20 mouse cellular contexts compared by ENCODE assay signal in genomic region chr1:131730639-131731437, GRCm38 (mm10). TPM values are rescaled to one million over a fixed set of nuclear protein-coding genes. Genes with fewer than 3 reads are reported as not detected.
DNase-seq lines count a peak whose midpoint lies in the region; ATAC-seq and TF ChIP-seq lines count a peak whose summit lies in the region.
"Had no signal": no experiment of that assay in that cellular context is flagged by ENCODE, and none has a peak within 500 bp of the region (broad histone marks: within the 10 kb centered on the region; RNA-seq: fewer than 3 reads in every experiment).

No protein-coding gene starts in this region.

- H3K9ac ChIP-seq in forebrain, postnatal 0 days, result no peak overlapping the region
- no peak overlapping the region for H3K9ac ChIP-seq in intestine, embryonic 16.5 days (ENCODE audit: low read depth, low read length)
- no peak overlapping the region for H3K9ac ChIP-seq in kidney, embryonic 15.5 days
- no peak overlapping the region for H3K9ac ChIP-seq in stomach, embryonic 14.5 days (replicated peaks; ENCODE audit: low read depth, low read length)
- H3K9ac ChIP-seq: liver, embryonic 14.5 days; lung, embryonic 15.5 days; neural tube, embryonic 12.5 days had no signal

- H3K9me3 ChIP-seq in forebrain, postnatal 0 days (ENCODE audit: low read length), result no peaks in the 10 kb centered on the region
- H3K9me3 ChIP-seq in forebrain, embryonic 10.5 days, result no peaks in the 10 kb centered on the region
- no peaks in the 10 kb centered on the region for H3K9me3 ChIP-seq in intestine, embryonic 16.5 days (ENCODE audit: control insufficient read depth, low read length)
- no peaks in the 10 kb centered on the region for H3K9me3 ChIP-seq in kidney, embryonic 15.5 days (replicated peaks)
- H3K9me3 ChIP-seq in stomach, embryonic 14.5 days (ENCODE audit: control insufficient read depth, low read depth, low read length), result no peaks in the 10 kb centered on the region
- H3K9me3 ChIP-seq: G1E; lung, embryonic 15.5 days; neural tube, embryonic 12.5 days had no signal

- H3K27me3 ChIP-seq in forebrain, postnatal 0 days (ENCODE audit: insufficient read depth, low read length), result no peaks in the 10 kb centered on the region
- no peaks in the 10 kb centered on the region for H3K27me3 ChIP-seq in forebrain, embryonic 10.5 days (ENCODE audit: poor library complexity, severe bottlenecking)
- H3K27me3 ChIP-seq in intestine, embryonic 16.5 days (replicated peaks; ENCODE audit: control insufficient read depth, insufficient read depth, low read length), result no peaks in the 10 kb centered on the region
- no peaks in the 10 kb centered on the region for H3K27me3 ChIP-seq in kidney, embryonic 15.5 days
- H3K27me3 ChIP-seq in stomach, embryonic 14.5 days (ENCODE audit: control insufficient read depth, insufficient read depth, low read length), result no peaks in the 10 kb centered on the region
- H3K27me3 ChIP-seq: lung, embryonic 15.5 days; neural tube, embryonic 12.5 days had no signal

- no peaks in the 10 kb centered on the region for H3K36me3 ChIP-seq in forebrain, postnatal 0 days (ENCODE audit: insufficient read depth)
- H3K36me3 ChIP-seq in forebrain, embryonic 10.5 days (replicated peaks), result no peaks in the 10 kb centered on the region
- no peaks in the 10 kb centered on the region for H3K36me3 ChIP-seq in intestine, embryonic 16.5 days (ENCODE audit: control insufficient read depth, insufficient read depth, low read length)
- H3K36me3 ChIP-seq in kidney, embryonic 15.5 days, result no peaks in the 10 kb centered on the region
- H3K36me3 ChIP-seq in stomach, embryonic 14.5 days (ENCODE audit: control insufficient read depth, insufficient read depth, low read length), result no peaks in the 10 kb centered on the region
- H3K36me3 ChIP-seq: G1E; lung, embryonic 15.5 days; neural tube, embryonic 12.5 days had no signal

- DNase-seq in forebrain, postnatal 0 days, result no peak
- DNase-seq in forebrain, embryonic 10.5 days (ENCODE audit: extremely low spot score, low spot score), result no peak
- DNase-seq in spleen, postnatal 4 days (ENCODE audit: low spot score in 2 of 2), result no peak
- no peak for DNase-seq in adrenal gland, adult (ENCODE audit: inconsistent age in 2 of 2, low spot score in 1 of 2)
- no peak for DNase-seq in MN1 (ENCODE audit: low spot score)
- DNase-seq: cerebellum, adult 8-10 months; gastrocnemius, postnatal 25 days; lung, postnatal 4 days; right cerebral cortex, adult 18-20 months; thymus, adult 2 months had no signal

- TF ChIP-seq CTCF in forebrain, postnatal 0 days (IDR thresholded peaks at IDR 0.05; ENCODE audit: low read depth), result no peak

- H3K4me1 ChIP-seq in forebrain, postnatal 0 days (ENCODE audit: insufficient read depth), result no peaks in the 10 kb centered on the region
- peaks cover 18% of the 10 kb centered on the region for H3K4me1 ChIP-seq in forebrain, embryonic 10.5 days
- no peaks in the 10 kb centered on the region for H3K4me1 ChIP-seq in intestine, embryonic 16.5 days (ENCODE audit: control insufficient read depth, insufficient read depth, low read length)
- peaks cover 25% of the 10 kb centered on the region for H3K4me1 ChIP-seq in kidney, embryonic 15.5 days
- H3K4me1 ChIP-seq in stomach, embryonic 14.5 days (ENCODE audit: control insufficient read depth, insufficient read depth, low read length), result no peaks in the 10 kb centered on the region
- H3K4me1 ChIP-seq: lung, embryonic 15.5 days; neural tube, embryonic 12.5 days had no signal

- WGBS in forebrain, postnatal 0 days, result 89% methylated on average over 12 of the region's 12 CpGs
- 89% methylated on average over 12 of the region's 12 CpGs for WGBS in forebrain, embryonic 10.5 days
- WGBS in intestine, embryonic 16.5 days, result 68% methylated on average over 12 of the region's 12 CpGs
- WGBS in kidney, embryonic 15.5 days, result 57% methylated on average over 12 of the region's 12 CpGs
- WGBS in stomach, embryonic 14.5 days, result 74% methylated on average over 12 of the region's 12 CpGs

- H3K4me2 ChIP-seq in forebrain, postnatal 0 days (ENCODE audit: low read depth), result no peak overlapping the region
- no peak overlapping the region for H3K4me2 ChIP-seq in intestine, embryonic 16.5 days (ENCODE audit: low read depth, low read length)
- no peak overlapping the region for H3K4me2 ChIP-seq in kidney, embryonic 15.5 days
- H3K4me2 ChIP-seq in stomach, embryonic 14.5 days (replicated peaks; ENCODE audit: low read depth, low read length), result no peak overlapping the region
- H3K4me2 ChIP-seq: lung, embryonic 15.5 days; neural tube, embryonic 12.5 days had no signal

- H3K27ac ChIP-seq in forebrain, postnatal 0 days (ENCODE audit: low read depth, low read length), result no peak overlapping the region
- no peak overlapping the region for H3K27ac ChIP-seq in forebrain, embryonic 10.5 days
- no peak overlapping the region for H3K27ac ChIP-seq in intestine, embryonic 16.5 days (ENCODE audit: low read length)
- peak overlapping the region; percentile 60 for H3K27ac ChIP-seq in kidney, embryonic 15.5 days
- no peak overlapping the region for H3K27ac ChIP-seq in stomach, embryonic 14.5 days (ENCODE audit: low read length)
- H3K27ac ChIP-seq: liver, embryonic 14.5 days; lung, embryonic 15.5 days; neural tube, embryonic 12.5 days had no signal

- 0 out of 2 replicates have a peak, but pooled peaks have one; percentile 34 for ATAC-seq in forebrain, postnatal 0 days
- peak; percentile 70 for ATAC-seq in intestine, embryonic 16.5 days
- ATAC-seq in kidney, embryonic 15.5 days (replicated peaks; ENCODE audit: low FRiP score), result peak; percentile 83
- peak; percentile 29; the same call in 1 of the 2 replicates for ATAC-seq in stomach, embryonic 14.5 days (ENCODE audit: insufficient number of reproducible peaks, insufficient read depth, low FRiP score, low read depth)
- ATAC-seq: forebrain, embryonic 14.5 days had no signal

- H3K4me3 ChIP-seq in forebrain, postnatal 0 days (ENCODE audit: low read depth, low read length), result no peak overlapping the region
- H3K4me3 ChIP-seq in forebrain, embryonic 10.5 days, result no peak overlapping the region
- H3K4me3 ChIP-seq in intestine, embryonic 16.5 days (ENCODE audit: low read length), result no peak overlapping the region
- H3K4me3 ChIP-seq in kidney, embryonic 15.5 days (replicated peaks), result no peak overlapping the region
- H3K4me3 ChIP-seq in stomach, embryonic 14.5 days (ENCODE audit: low read depth, low read length), result no peak overlapping the region
- H3K4me3 ChIP-seq: erythroblast, embryonic 14.5 days; lung, embryonic 15.5 days; neural tube, embryonic 12.5 days had no signal

RNA-seq across cellular contexts. Expression of gene Slc26a9, which starts 13.0 kb away (rescaled TPM):
- total RNA-seq in forebrain, postnatal 0 days (2014; rRNA removed), result 0.08 and 0.67 TPM in 2 replicates
- polyA plus RNA-seq in forebrain, postnatal 0 days (2015; fragmentation: Nextera tagmentation; extraction: Ambion mirVana), result 0.09 and 0.15 TPM in 2 replicates
- not detected in 2 replicates for polyA plus RNA-seq in forebrain, embryonic 10.5 days (2016; fragmentation: Nextera tagmentation; extraction: Ambion mirVana)
- polyA plus RNA-seq in intestine, embryonic 16.5 days (2015; fragmentation: Nextera tagmentation; extraction: Ambion mirVana), result 2.1 and 2.8 TPM in 2 replicates
- polyA plus RNA-seq in kidney, embryonic 15.5 days (2015; fragmentation: Nextera tagmentation; extraction: Ambion mirVana), result 0.13 and 0.35 TPM in 2 replicates
- 3.3 and 6.4 TPM in 2 replicates for polyA plus RNA-seq in stomach, embryonic 14.5 days (2014; fragmentation: Nextera tagmentation; extraction: Ambion mirVana)
- total RNA-seq: gastrocnemius, postnatal 25 days had no signal
- polyA plus RNA-seq: erythroblast, embryonic 14.5 days; neural tube, embryonic 12.5 days; small intestine, adult 2 months had no signal

RNA-seq across cellular contexts. Expression of gene Rab7b, which starts 42.3 kb away (rescaled TPM):
- 0.29 and 0.85 TPM in 2 replicates for total RNA-seq in forebrain, postnatal 0 days (2014; rRNA removed)
- polyA plus RNA-seq in forebrain, postnatal 0 days (2015; fragmentation: Nextera tagmentation; extraction: Ambion mirVana), result 1.3 and 1.9 TPM in 2 replicates
- 0.27 and 0.60 TPM in 2 replicates for polyA plus RNA-seq in forebrain, embryonic 10.5 days (2016; fragmentation: Nextera tagmentation; extraction: Ambion mirVana)
- polyA plus RNA-seq in intestine, embryonic 16.5 days (2015; fragmentation: Nextera tagmentation; extraction: Ambion mirVana), result 5.5 and 6.2 TPM in 2 replicates
- polyA plus RNA-seq in kidney, embryonic 15.5 days (2015; fragmentation: Nextera tagmentation; extraction: Ambion mirVana), result 2.4 and 2.6 TPM in 2 replicates
- 3.9 and 4.4 TPM in 2 replicates for polyA plus RNA-seq in stomach, embryonic 14.5 days (2014; fragmentation: Nextera tagmentation; extraction: Ambion mirVana)
- polyA plus RNA-seq: erythroblast, embryonic 14.5 days; G1E had no signal

Comparison
In these comparisons a context has a peak if more than half of its experiments do, and no peak if none do; other contexts are left out.
1. ATAC-seq: peak in every context shown above with its lines; median percentile 83 in kidney, embryonic 15.5 days; 70 in intestine, embryonic 16.5 days; 34 in forebrain, postnatal 0 days; 29 in stomach, embryonic 14.5 days.